Mouse (Mus musculus) kidney, adult 10 weeks (tissue): ENCODE data around the gene Ostf1. TPM values are rescaled to one million over a fixed set of nuclear protein-coding genes. Genes with fewer than 3 reads are reported as not detected.

Experiments
- polyA plus RNA-seq: library from polyadenylated mRNA; stranded (reverse); fragments of 350-450 nt; fragmentation: Illumina TruSeq; extraction: RNeasy Lipid Tissue Mini Kit (QIAGEN cat#74804); gene quantifications from one replicate; pipeline ENCODE4 v1.2.3, GENCODE M21; 2014; ENCODE audit warnings: low read depth, low replicate concordance

Ostf1 gene
- 70.7 TPM for polyA plus RNA-seq

DNA sequence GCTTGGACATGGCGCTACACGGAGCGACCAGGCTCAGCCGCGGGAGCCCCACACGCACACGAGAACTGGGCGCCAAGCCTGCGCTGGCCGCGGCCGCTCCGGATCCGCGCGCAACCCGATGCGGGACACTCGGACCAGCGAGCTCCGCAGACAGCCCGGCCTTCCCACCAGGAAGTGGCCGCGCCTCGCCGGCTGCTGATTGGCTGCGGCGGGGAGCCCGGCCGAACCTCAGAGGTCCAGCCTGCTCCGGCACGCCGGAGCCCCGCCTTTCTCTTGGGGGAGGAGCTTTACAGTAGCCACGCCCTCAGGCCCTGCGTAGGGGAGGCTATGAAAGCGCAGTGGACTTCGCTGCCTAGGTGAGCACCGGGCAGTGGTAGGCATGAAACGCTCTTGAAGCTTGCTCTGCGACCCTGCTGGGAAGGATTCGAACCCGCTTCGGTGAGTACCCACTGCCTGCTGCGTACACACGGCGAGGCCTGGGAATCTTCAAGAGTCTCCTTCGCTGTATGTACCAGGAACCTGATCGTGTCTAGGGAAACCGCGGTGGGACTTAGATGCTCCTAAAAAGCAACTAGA is at the start of gene Ostf1, which contains the start of gene Nmrk1:
TSS of gene Ostf1 (minus strand) at position 180 of the 576 bp plus-strand sequence.
TSS of gene Nmrk1 (plus strand) at position 307 of the 576 bp plus-strand sequence.

DNA sequence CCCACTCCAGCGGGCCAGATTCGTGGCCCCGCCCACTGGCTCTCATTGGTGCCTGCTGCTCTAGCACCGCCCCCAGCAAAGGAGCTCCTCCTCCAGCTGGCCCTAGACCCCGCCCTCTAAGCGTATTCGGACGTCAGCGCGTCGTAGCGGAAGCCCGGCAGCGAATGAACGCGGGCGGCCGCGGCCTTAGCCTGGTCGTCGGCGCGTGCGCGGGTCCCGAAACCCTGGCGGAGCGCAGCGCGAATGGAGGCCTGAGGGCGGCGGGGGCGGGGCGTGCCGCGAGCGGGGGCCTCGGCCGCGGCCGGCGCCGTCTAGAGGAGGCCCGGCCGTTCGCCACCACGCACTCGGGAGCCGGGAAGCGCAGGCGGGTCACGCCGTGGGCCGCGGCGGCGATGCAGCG is 39.0 kb upstream of the Ostf1 start, which contains the start of gene Carnmt1:
TSS of gene Carnmt1 (plus strand) at position 157 of the 400 bp plus-strand sequence.

Other genes with a start within 250 kb of the Ostf1 start
- 77.5 TPM for gene Nmrk1, start 127 bp upstream of the Ostf1 start, polyA plus RNA-seq
- gene Carnmt1, start 38.9 kb upstream of the Ostf1 start, polyA plus RNA-seq: 85.3 TPM
- gene D030056L22Rik, start 81.4 kb upstream of the Ostf1 start, polyA plus RNA-seq: 39.7 TPM
- gene Trpm6, start 118.2 kb upstream of the Ostf1 start, polyA plus RNA-seq: 13.0 TPM